Comparison of ENCODE assay signal across 20 mouse cellular contexts in genomic region chr17:16027989-16028388, GRCm38 (mm10).
DNase-seq lines count a peak whose midpoint lies in the region; ATAC-seq and TF ChIP-seq lines count a peak whose summit lies in the region.
"Had no signal": no experiment of that assay in that cellular context is flagged by ENCODE, and none has a peak within 500 bp of the region (broad histone marks: within the 10 kb centered on the region; RNA-seq: fewer than 3 reads in every experiment).

No protein-coding gene starts in this region.

- WGBS in lung, embryonic 14.5 days: 48% methylated on average over 4 of the region's 4 CpGs
- 40% methylated on average over 4 of the region's 4 CpGs for WGBS in lung, embryonic 16.5 days

- ATAC-seq in lung, embryonic 14.5 days (ENCODE audit: insufficient read depth): no peak; the same call in 1 of the 2 replicates
- ATAC-seq in lung, embryonic 16.5 days (ENCODE audit: low read depth): peak; percentile 62
- ATAC-seq: forebrain, embryonic 14.5 days had no signal

- TF ChIP-seq CTCF in lung, embryonic 14.5 days (IDR thresholded peaks at IDR 0.05; ENCODE audit: low read depth): no peak

- no peaks in the 10 kb centered on the region for H3K4me1 ChIP-seq in lung, embryonic 14.5 days (ENCODE audit: insufficient read depth)
- no peaks in the 10 kb centered on the region for H3K4me1 ChIP-seq in lung, embryonic 16.5 days (replicated peaks; ENCODE audit: control insufficient read depth, insufficient read depth, low read length)
- H3K4me1 ChIP-seq: embryonic facial prominence, embryonic 13.5 days; embryonic facial prominence, embryonic 15.5 days; forebrain, embryonic 10.5 days; forebrain, embryonic 12.5 days had no signal

- peak; percentile 31 for DNase-seq in lung, embryonic 14.5 days
- no peak for DNase-seq in lung, postnatal 10 days
- DNase-seq in lung, postnatal 14 days: no peak
- DNase-seq: adrenal gland, adult 2 months; adrenal gland, postnatal 10 days; adrenal gland, postnatal 25 days; cerebellum, adult 11 months; cerebellum, adult 18-20 months; cerebellum, adult 8-10 months; cerebellum, adult 9-11 months; cerebellum, postnatal 14 days; cerebellum, postnatal 36 days; embryo, embryonic 11 days had no signal

- no peak overlapping the region for H3K4me3 ChIP-seq in lung, embryonic 14.5 days (ENCODE audit: low read depth, low read length)
- H3K4me3 ChIP-seq in lung, embryonic 16.5 days (ENCODE audit: low read length): no peak overlapping the region
- H3K4me3 ChIP-seq: embryonic facial prominence, embryonic 13.5 days; embryonic facial prominence, embryonic 15.5 days; erythroblast, embryonic 14.5 days; forebrain, embryonic 10.5 days; forebrain, embryonic 12.5 days had no signal

- no peaks in the 10 kb centered on the region for H3K27me3 ChIP-seq in lung, embryonic 14.5 days (ENCODE audit: insufficient read depth, low read length)
- H3K27me3 ChIP-seq in lung, embryonic 16.5 days (ENCODE audit: control insufficient read depth, insufficient read depth, low read depth, low read length): no peaks in the 10 kb centered on the region
- H3K27me3 ChIP-seq: embryonic facial prominence, embryonic 13.5 days; embryonic facial prominence, embryonic 15.5 days; forebrain, embryonic 12.5 days had no signal

- H3K9me3 ChIP-seq in lung, embryonic 14.5 days (ENCODE audit: low read depth, low read length): no peaks in the 10 kb centered on the region
- no peaks in the 10 kb centered on the region for H3K9me3 ChIP-seq in lung, embryonic 16.5 days (ENCODE audit: control insufficient read depth, low read length)
- H3K9me3 ChIP-seq: embryonic facial prominence, embryonic 13.5 days; embryonic facial prominence, embryonic 15.5 days; forebrain, embryonic 10.5 days; forebrain, embryonic 12.5 days had no signal

- no peak overlapping the region for H3K4me2 ChIP-seq in lung, embryonic 14.5 days
- no peak overlapping the region for H3K4me2 ChIP-seq in lung, embryonic 16.5 days (ENCODE audit: low read depth, low read length)
- H3K4me2 ChIP-seq: embryonic facial prominence, embryonic 13.5 days; embryonic facial prominence, embryonic 15.5 days; forebrain, embryonic 12.5 days had no signal

- no peaks in the 10 kb centered on the region for H3K36me3 ChIP-seq in lung, embryonic 14.5 days (ENCODE audit: insufficient read depth)
- no peaks in the 10 kb centered on the region for H3K36me3 ChIP-seq in lung, embryonic 16.5 days (ENCODE audit: control insufficient read depth, insufficient read depth, low read length)
- H3K36me3 ChIP-seq: embryonic facial prominence, embryonic 13.5 days; embryonic facial prominence, embryonic 15.5 days; forebrain, embryonic 10.5 days; forebrain, embryonic 12.5 days had no signal

- no peak overlapping the region for H3K27ac ChIP-seq in lung, embryonic 14.5 days (ENCODE audit: low read depth)
- H3K27ac ChIP-seq in lung, embryonic 16.5 days (ENCODE audit: low read length): no peak overlapping the region
- H3K27ac ChIP-seq: embryonic facial prominence, embryonic 13.5 days; embryonic facial prominence, embryonic 15.5 days; forebrain, embryonic 10.5 days; forebrain, embryonic 12.5 days had no signal

- no peak overlapping the region for H3K9ac ChIP-seq in lung, embryonic 14.5 days
- H3K9ac ChIP-seq in lung, embryonic 16.5 days (ENCODE audit: low read length): no peak overlapping the region
- H3K9ac ChIP-seq: embryonic facial prominence, embryonic 13.5 days; embryonic facial prominence, embryonic 15.5 days; forebrain, embryonic 12.5 days had no signal
